Mouse (Mus musculus): Measurements from ENCODE around the gene Ywhaq. TPM values are rescaled to one million over a fixed set of nuclear protein-coding genes. Genes with fewer than 3 reads are reported as not detected.

Ywhaq gene
- total RNA-seq, 1 experiment from 2014 or later, result 294 TPM

Other genes with a start within 250 kb of the Ywhaq start
- gene Cpsf3, start 132.2 kb downstream of the Ywhaq start, total RNA-seq (2021), result 69.8 and 82.3 TPM in 2 replicates
- 89.2 and 102 TPM in 2 replicates for gene Itgb1bp1, start 131.4 kb downstream of the Ywhaq start, total RNA-seq (2021)
- gene Iah1, start 101.2 kb downstream of the Ywhaq start, total RNA-seq (2021), result 70.2 and 87.3 TPM in 2 replicates
- gene Adam17, start 44.0 kb downstream of the Ywhaq start, total RNA-seq (2021), result 45.7 and 60.9 TPM in 2 replicates

All from adrenal gland, postnatal 25 days (tissue).